Mouse (Mus musculus) left cerebral cortex, adult 8-10 months (tissue): ENCODE measurements around the gene Gsdme. TPM values are rescaled to one million over a fixed set of nuclear protein-coding genes. Genes with fewer than 3 reads are reported as not detected.
A peak's percentile ranks its signal among the peaks of the same experiment; 100 is the strongest.

Source experiments
- DNase-seq, 2 experiments: peaks; one replicate each; pipeline ENCODE4 v3.0.0; 2022; ENCODE audit warnings: low spot score in 2 of 2
- total RNA-seq, 4 experiments: library from RNA; stranded (reverse); gene quantifications; 2 replicates each; pipeline ENCODE4 v1.2.4; 2022

Gsdme gene
- 10 to 100 TPM; 14.1 to 14.8 (median 14.3) TPM for total RNA-seq

- no peak for DNase-seq
Measured at GRCm38 (mm10) chr6:50263670-50264069, at the start of gene Gsdme. Gsdme (minus strand) TSS chr6:50263862.

GRCm38 (mm10) chr6:50312647-50313046 lies 49.0 kb upstream of the Gsdme start:
- peak; percentile 52 to 55 for DNase-seq

- no peak for DNase-seq
Measured at GRCm38 (mm10) chr6:50309019-50309418, 45.4 kb upstream of the Gsdme start.

- no peak for DNase-seq
Measured at GRCm38 (mm10) chr6:50306625-50307024, 43.0 kb upstream of the Gsdme start.

GRCm38 (mm10) chr6:50304949-50305491 lies 41.4 kb upstream of the Gsdme start:
- DNase-seq, result peak; percentile 54 to 63

GRCm38 (mm10) chr6:50301121-50301520 lies 37.5 kb upstream of the Gsdme start:
- no peak for DNase-seq

- DNase-seq, result no peak
Measured at GRCm38 (mm10) chr6:50300622-50301021, 37.0 kb upstream of the Gsdme start.

GRCm38 (mm10) chr6:50299071-50299470 lies 35.4 kb upstream of the Gsdme start:
- no peak for DNase-seq

GRCm38 (mm10) chr6:50297671-50298070 lies 34.0 kb upstream of the Gsdme start:
- no peak for DNase-seq

GRCm38 (mm10) chr6:50295136-50295535 lies 31.5 kb upstream of the Gsdme start:
- DNase-seq, result no peak

GRCm38 (mm10) chr6:50294128-50294527 lies 30.5 kb upstream of the Gsdme start:
- peak in 1 of 2 experiments; percentile 53 for DNase-seq

GRCm38 (mm10) chr6:50291650-50292049 lies 28.0 kb upstream of the Gsdme start:
- no peak for DNase-seq

GRCm38 (mm10) chr6:50286881-50287280 lies 23.2 kb upstream of the Gsdme start:
- no peak for DNase-seq

GRCm38 (mm10) chr6:50279642-50280041 lies 16.0 kb upstream of the Gsdme start:
- no peak for DNase-seq

GRCm38 (mm10) chr6:50273947-50274346 lies 10.3 kb upstream of the Gsdme start:
- no peak for DNase-seq

- DNase-seq, result no peak
Measured at GRCm38 (mm10) chr6:50273416-50273815, 9.8 kb upstream of the Gsdme start.

- no peak for DNase-seq
Measured at GRCm38 (mm10) chr6:50262310-50262709, 1.4 kb downstream of the Gsdme start.

- no peak for DNase-seq
Measured at GRCm38 (mm10) chr6:50261922-50262261, 1.8 kb downstream of the Gsdme start.

GRCm38 (mm10) chr6:50261201-50261921 lies 2.3 kb downstream of the Gsdme start:
- DNase-seq, result peak; percentile 69 to 80

GRCm38 (mm10) chr6:50255356-50255755 lies 8.3 kb downstream of the Gsdme start:
- DNase-seq, result no peak

- DNase-seq, result peak in 1 of 2 experiments; percentile 73
Measured at GRCm38 (mm10) chr6:50254723-50255184, 8.9 kb downstream of the Gsdme start.

- DNase-seq, result no peak
Measured at GRCm38 (mm10) chr6:50252690-50253089, 11.0 kb downstream of the Gsdme start.

GRCm38 (mm10) chr6:50247791-50248190 lies 15.9 kb downstream of the Gsdme start:
- DNase-seq, result no peak
